Mouse (Mus musculus) hindbrain, embryonic 16.5 days (tissue): ENCODE data around the gene Synj1. TPM values are rescaled to one million over a fixed set of nuclear protein-coding genes. Genes with fewer than 3 reads are reported as not detected.

Experiments
- ATAC-seq: fragments of 200-750 bp; cut with Nextera tagmentation; 2 replicates; pipeline ENCODE4 v1.8.0; 2017; ENCODE audit warnings: moderate TSS enrichment, moderate library complexity
- H3K27ac ChIP-seq: fragments of 300-500 bp; sonication (generic); 2 replicates; pipeline ENCODE4 v1.5.1; 2014; ENCODE audit warnings: low read depth, mild to moderate bottlenecking, control low read depth, low read length, moderate library complexity
- H3K27me3 ChIP-seq: fragments of 300-500 bp; sonication (generic); replicated peaks from 2 replicates; pipeline ENCODE4 v1.6.1; 2014; ENCODE audit warnings: low read length; ENCODE audit not compliant: control insufficient read depth, insufficient read depth
- H3K36me3 ChIP-seq: fragments of 300-500 bp; sonication (generic); 2 replicates; pipeline ENCODE4 v1.6.1; 2014; ENCODE audit warnings: mild to moderate bottlenecking, low read length, moderate library complexity, mixed read lengths; ENCODE audit not compliant: control insufficient read depth, insufficient read depth
- H3K4me1 ChIP-seq: fragments of 300-500 bp; sonication (generic); 2 replicates; pipeline ENCODE4 v1.6.1; 2014; ENCODE audit warnings: low read depth, low read length; ENCODE audit not compliant: control insufficient read depth, insufficient read depth
- H3K4me2 ChIP-seq: fragments of 300-500 bp; sonication (generic); 2 replicates; pipeline ENCODE4 v1.6.1; 2014; ENCODE audit warnings: mild to moderate bottlenecking, low read length, control low read depth, moderate library complexity
- H3K4me3 ChIP-seq: fragments of 300-500 bp; sonication (generic); 2 replicates; pipeline ENCODE4 v1.5.1; 2014; ENCODE audit warnings: mild to moderate bottlenecking, low read length, control low read depth, moderate library complexity
- H3K9ac ChIP-seq: fragments of 300-500 bp; sonication (generic); 2 replicates; pipeline ENCODE4 v1.6.1; 2014; ENCODE audit warnings: low read depth, mild to moderate bottlenecking, control low read depth, low read length, moderate library complexity
- H3K9me3 ChIP-seq: fragments of 300-500 bp; sonication (generic); 2 replicates; pipeline ENCODE4 v1.6.1; 2014; ENCODE audit warnings: mild to moderate bottlenecking, low read length, moderate library complexity; ENCODE audit not compliant: control insufficient read depth
- WGBS: fragments of 180-500 bp; shearing (Covaris S2); extraction: QIAGEN DNeasy Blood & Tissue Kit; methylation state at CpG from one replicate; pipeline ENCODE4 v1.1.7; 2014; 5-methylcytosine and 5-hydroxymethylcytosine counted together
- polyA plus RNA-seq: library from polyadenylated mRNA; unstranded; fragments of >200 nt; fragmentation: Nextera tagmentation; extraction: Ambion mirVana; gene quantifications from 2 replicates; pipeline ENCODE4 v1.2.1, GENCODE M21; 2015

The Synj1 gene
- 48.6 and 50.3 TPM in 2 replicates for polyA plus RNA-seq

- Histone ChIP-seq H3K27me3 (no peaks in the 10 kb centered on the region), H3K27ac (peak within 1 kb of the TSS; percentile 98), H3K9ac (peak within 1 kb of the TSS; percentile 97), H3K4me3 (peak within 1 kb of the TSS; percentile 97), H3K36me3 (peaks cover 14% of the 10 kb centered on the region), H3K9me3 (no peaks in the 10 kb centered on the region), H3K4me2 (peak within 1 kb of the TSS; percentile 77), H3K4me1 (peaks cover 19% of the 10 kb centered on the region)
- WGBS, result under 1% methylated on average over 62 of the region's 66 CpGs
- peak; percentile 95 for ATAC-seq
Measured at GRCm38 (mm10) chr16:91011021-91011683, at the start of gene Synj1. Synj1 (minus strand) TSS chr16:91011308.

GRCm38 (mm10) chr16:91057741-91058140, 46.6 kb upstream of the Synj1 start:
- no peaks in the 10 kb centered on the region for H3K27me3 ChIP-seq
- H3K4me1 ChIP-seq, result no peaks in the 10 kb centered on the region
- no peak overlapping the region for H3K4me2 ChIP-seq
- no peaks in the 10 kb centered on the region for H3K36me3 ChIP-seq
- no peak overlapping the region for H3K9ac ChIP-seq
- no peak for ATAC-seq
- no peaks in the 10 kb centered on the region for H3K9me3 ChIP-seq
- WGBS, result 86% methylated on average over 6 of the region's 6 CpGs
- no peak overlapping the region for H3K4me3 ChIP-seq
- no peak overlapping the region for H3K27ac ChIP-seq

- H3K4me3 ChIP-seq, result no peak overlapping the region
- H3K27me3 ChIP-seq, result no peaks in the 10 kb centered on the region
- H3K4me1 ChIP-seq, result no peaks in the 10 kb centered on the region
- no peaks in the 10 kb centered on the region for H3K9me3 ChIP-seq
- ATAC-seq, result no peak
- no peak overlapping the region for H3K4me2 ChIP-seq
- no peaks in the 10 kb centered on the region for H3K36me3 ChIP-seq
- H3K9ac ChIP-seq, result no peak overlapping the region
- no peak overlapping the region for H3K27ac ChIP-seq
- 91% methylated on average over 4 of the region's 4 CpGs for WGBS
Measured at GRCm38 (mm10) chr16:91057261-91057660, 46.2 kb upstream of the Synj1 start.

GRCm38 (mm10) chr16:91056043-91056821, 45.1 kb upstream of the Synj1 start:
- Histone ChIP-seq H3K9me3 (no peaks in the 10 kb centered on the region), H3K27me3 (no peaks in the 10 kb centered on the region), H3K27ac (no peak overlapping the region), H3K4me1 (no peaks in the 10 kb centered on the region), H3K9ac (no peak overlapping the region), H3K36me3 (no peaks in the 10 kb centered on the region), H3K4me2 (no peak overlapping the region), H3K4me3 (no peak overlapping the region)
- 54% methylated on average over 16 of the region's 16 CpGs for WGBS
- no peak for ATAC-seq

- H3K4me3 ChIP-seq, result no peak overlapping the region
- H3K27me3 ChIP-seq, result no peaks in the 10 kb centered on the region; the same call in 1 of the 2 replicates
- H3K4me1 ChIP-seq, result no peaks in the 10 kb centered on the region
- H3K4me2 ChIP-seq, result no peak overlapping the region
- 84% methylated on average over 5 of the region's 5 CpGs for WGBS
- H3K27ac ChIP-seq, result no peak overlapping the region
- no peaks in the 10 kb centered on the region for H3K36me3 ChIP-seq
- H3K9ac ChIP-seq, result no peak overlapping the region
- no peak for ATAC-seq
- H3K9me3 ChIP-seq, result no peaks in the 10 kb centered on the region
Measured at GRCm38 (mm10) chr16:91055150-91055549, 44.0 kb upstream of the Synj1 start.

GRCm38 (mm10) chr16:91053599-91053998, 42.5 kb upstream of the Synj1 start:
- no peaks in the 10 kb centered on the region; the same call in 1 of the 2 replicates for H3K27me3 ChIP-seq
- no peaks in the 10 kb centered on the region for H3K36me3 ChIP-seq
- 48% methylated on average over 8 of the region's 8 CpGs for WGBS
- H3K4me1 ChIP-seq, result no peaks in the 10 kb centered on the region
- no peak overlapping the region for H3K4me2 ChIP-seq
- ATAC-seq, result no peak
- H3K27ac ChIP-seq, result no peak overlapping the region
- H3K9ac ChIP-seq, result no peak overlapping the region
- H3K9me3 ChIP-seq, result no peaks in the 10 kb centered on the region
- H3K4me3 ChIP-seq, result no peak overlapping the region

- ATAC-seq, result no peak
- WGBS, result 68% methylated on average over 8 of the region's 8 CpGs
- Histone ChIP-seq H3K36me3 (no peaks in the 10 kb centered on the region; the same call in 1 of the 2 replicates), H3K4me2 (peak overlapping the region; percentile 83; the same call in 1 of the 2 replicates), H3K9me3 (no peaks in the 10 kb centered on the region), H3K4me1 (peaks cover 11% of the 10 kb centered on the region), H3K27me3 (no peaks in the 10 kb centered on the region; the same call in 1 of the 2 replicates), H3K9ac (no peak overlapping the region), H3K27ac (no peak overlapping the region), H3K4me3 (no peak overlapping the region)
Measured at GRCm38 (mm10) chr16:91045511-91045910, 34.4 kb upstream of the Synj1 start.

GRCm38 (mm10) chr16:91044270-91045182, 33.4 kb upstream of the Synj1 start, which contains the start of gene Paxbp1:
Paxbp1 (minus strand) TSS chr16:91044543.
- Histone ChIP-seq H3K36me3 (no peaks in the 10 kb centered on the region; the same call in 1 of the 2 replicates), H3K27me3 (no peaks in the 10 kb centered on the region), H3K27ac (peak within 1 kb of the TSS; percentile 96), H3K9me3 (no peaks in the 10 kb centered on the region), H3K4me2 (peak within 1 kb of the TSS; percentile 83), H3K4me1 (peaks cover 11% of the 10 kb centered on the region), H3K9ac (peak within 1 kb of the TSS; percentile 91), H3K4me3 (peak within 1 kb of the TSS; percentile 74)
- 1% methylated on average over 68 of the region's 70 CpGs for WGBS
- peak; percentile 96 for ATAC-seq
